Mouse (Mus musculus) cerebellum, adult 2 months (tissue): ENCODE data around the gene Clmp.

Experiments used
- CTCF ChIP-seq: fragments of 200-500 bp; IDR thresholded peaks from 2 replicates; pipeline ENCODE4 v1.5.1; 2011; ENCODE audit warnings: low read depth, mild to moderate bottlenecking, control low read depth, low read length, moderate library complexity, borderline replicate concordance; ENCODE audit not compliant: insufficient read depth
- POLR2A ChIP-seq: fragments of 200-500 bp; IDR thresholded peaks from 2 replicates; pipeline ENCODE4 v1.6.1; 2011; ENCODE audit warnings: low read length, control low read depth, borderline replicate concordance; ENCODE audit not compliant: insufficient read depth

GRCm38 (mm10) chr9:40764887-40765580 is 79.3 kb downstream of the Clmp start:
- TF ChIP-seq CTCF (peak; percentile 12; the same call in 1 of the 2 replicates), POLR2A (no peak)
